Mouse (Mus musculus): ENCODE measurements at regions not wholly inside any gene's neighbourhood (a gene's known extent, or its start where the extent isn't known, plus 50 kb on each side); places are given as distances from the start of the nearest gene placed in this dataset.

DNA sequence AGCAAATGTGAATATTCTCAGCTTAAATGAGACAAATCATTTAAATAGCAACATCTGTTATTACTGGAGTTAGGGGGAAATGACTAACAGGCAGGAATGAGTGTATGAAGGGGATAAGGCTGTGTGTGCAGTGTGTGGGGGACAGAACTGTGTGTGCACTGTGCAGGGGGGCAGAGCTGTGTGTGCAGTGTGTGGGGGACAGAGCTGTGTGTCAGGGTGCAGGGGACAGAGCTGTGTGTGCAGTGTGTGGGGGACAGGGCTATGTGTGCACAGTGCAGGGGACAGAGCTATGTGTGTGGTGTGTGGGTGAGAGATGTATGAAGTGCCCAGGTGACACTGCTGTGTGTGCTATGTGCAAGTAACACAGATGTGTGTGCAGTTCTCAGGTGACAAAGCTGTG lies 66.7 kb upstream of the Cops8 start:
- intact Hi-C loops (cut with DNase I) = no loop called here
- Histone ChIP-seq H3K27ac (no peak overlapping the region), H3K4me3 (no peak overlapping the region)
- TF ChIP-seq CTCF (IDR thresholded peaks at IDR 0.05) = no peak
- DNase-seq (ENCODE audit: extremely low spot score in 1 of 2, low spot score in 2 of 2) = no peak

DNA sequence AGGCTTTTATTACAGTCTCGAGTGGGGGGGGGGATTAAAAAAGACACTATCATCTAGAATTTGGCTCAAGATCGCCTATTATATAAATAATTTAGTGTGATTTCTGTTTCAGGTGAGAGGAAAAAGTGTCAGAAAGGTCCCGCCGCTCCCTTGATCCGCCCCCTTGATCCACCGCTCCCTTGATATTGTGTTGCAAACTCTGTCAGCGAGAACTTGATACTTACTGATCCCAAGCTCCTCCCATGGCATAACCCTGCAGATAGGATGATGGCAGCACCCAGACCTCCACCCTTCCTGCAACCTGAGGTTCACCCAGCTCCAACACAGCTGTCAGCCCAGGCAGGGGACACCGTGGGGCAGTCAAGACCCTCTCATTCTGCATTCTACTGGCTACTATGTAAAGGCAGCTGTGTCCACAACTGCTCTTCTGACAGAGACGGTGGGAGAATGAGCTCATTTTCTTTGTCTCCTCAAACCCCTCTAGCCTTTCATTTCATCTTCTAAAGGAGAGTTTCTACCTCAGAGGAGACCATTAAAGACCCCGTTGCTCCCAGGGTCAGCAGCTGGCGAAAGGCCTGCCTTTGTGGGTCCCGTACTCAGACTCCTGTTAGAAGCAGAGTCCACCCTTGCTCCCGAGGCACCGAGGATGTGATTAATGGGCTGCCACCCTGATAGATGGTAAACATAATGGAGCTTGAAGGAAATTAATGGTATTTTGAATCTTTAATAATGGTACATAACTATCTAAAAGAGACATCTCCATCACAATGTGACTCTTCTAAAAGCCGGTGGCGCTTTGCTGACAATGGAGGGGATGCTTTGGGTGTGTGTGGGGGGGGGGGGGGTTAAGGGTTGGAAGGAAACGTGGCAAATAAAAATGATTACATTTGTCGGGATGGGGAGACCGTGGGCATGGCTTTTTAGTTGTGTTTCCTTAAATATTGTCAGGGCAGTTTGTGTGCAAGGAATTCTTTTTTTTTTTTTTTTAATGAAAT lies 58.7 kb upstream of the Cops8 start:
- intact Hi-C loops (cut with DNase I) = no loop called here
- H3K27ac ChIP-seq = no peak overlapping the region
- no peak overlapping the region for H3K4me3 ChIP-seq
- TF ChIP-seq CTCF (IDR thresholded peaks at IDR 0.05) = no peak
- DNase-seq (ENCODE audit: extremely low spot score in 1 of 2, low spot score in 2 of 2) = no peak

DNA sequence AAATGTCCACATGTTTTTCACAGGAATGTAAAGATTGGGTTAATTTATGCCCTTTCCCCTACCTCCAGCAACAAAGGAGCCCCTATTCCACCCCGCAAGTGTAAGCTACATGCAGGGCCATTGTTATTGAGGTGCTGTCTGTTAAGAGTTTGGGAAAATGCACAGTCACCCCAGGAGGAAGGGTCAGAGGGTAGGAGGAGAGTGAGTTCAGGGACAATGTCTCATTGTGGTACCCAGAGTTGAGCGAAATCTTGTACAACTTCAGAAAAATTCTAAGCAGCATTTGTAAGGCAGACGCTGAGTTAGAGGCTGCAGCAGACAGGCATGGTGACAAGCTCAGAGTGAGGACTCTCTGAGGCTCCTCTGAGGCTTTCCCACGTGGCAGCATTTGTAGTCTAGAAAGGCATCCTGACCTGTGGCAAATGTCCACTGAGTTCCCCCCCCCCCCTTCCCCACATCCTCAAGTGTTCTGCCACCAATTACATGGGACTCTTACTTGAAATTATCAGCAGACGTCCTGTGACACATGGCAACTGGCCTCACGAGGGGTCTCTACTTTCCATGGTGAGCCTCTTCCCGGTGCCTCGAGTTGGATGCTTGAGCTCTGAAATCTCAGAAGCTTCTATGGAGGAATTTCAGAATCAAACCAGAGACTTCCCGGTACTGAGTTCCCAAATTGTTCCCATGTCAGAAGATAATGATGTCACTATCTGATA lies 57.8 kb upstream of the Cops8 start:
- intact Hi-C loops (cut with DNase I) = no loop called here
- no peak for TF ChIP-seq CTCF (IDR thresholded peaks at IDR 0.05)
- Histone ChIP-seq H3K27ac (no peak overlapping the region), H3K4me3 (no peak overlapping the region)
- DNase-seq (ENCODE audit: extremely low spot score in 1 of 2, low spot score in 2 of 2) = no peak

DNA sequence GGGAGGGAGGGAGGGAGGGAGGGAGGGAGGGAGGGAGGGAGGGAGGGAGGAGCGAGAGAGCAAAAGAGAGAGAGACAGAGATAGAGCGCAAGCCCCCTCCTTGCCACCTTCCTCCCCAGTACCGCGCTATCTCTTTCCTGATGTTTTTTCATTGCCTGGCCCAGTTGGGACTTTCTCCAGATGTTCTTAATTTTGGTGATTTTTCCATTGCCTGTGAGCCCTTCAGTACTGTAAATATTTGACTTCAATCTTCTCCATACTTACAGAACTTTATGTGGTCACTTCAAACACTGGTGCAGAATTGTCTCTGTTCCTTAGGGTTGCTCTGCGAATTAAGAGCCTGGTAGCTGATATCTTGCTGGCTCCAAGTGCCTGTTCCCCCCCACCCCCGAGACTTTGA lies 50.1 kb upstream of the Cops8 start:
- Histone ChIP-seq H3K27ac (no peak overlapping the region), H3K4me3 (no peak overlapping the region)
- intact Hi-C loops (cut with DNase I) = no loop called here
- no peak for DNase-seq (ENCODE audit: extremely low spot score in 1 of 2, low spot score in 2 of 2)
- no peak for TF ChIP-seq CTCF (IDR thresholded peaks at IDR 0.05)
